Mouse (Mus musculus): Measurements from ENCODE around the gene Hyal3. TPM values are rescaled to one million over a fixed set of nuclear protein-coding genes. Genes with fewer than 3 reads are reported as not detected.
"Not testable (repeated sequence)": the region's sequence is repeated elsewhere in the genome, so short reads cannot be mapped to it uniquely, and the experiment has no call there.

The Hyal3 gene
- polyA plus RNA-seq, 1 experiment, result 1.1 TPM

DNA sequence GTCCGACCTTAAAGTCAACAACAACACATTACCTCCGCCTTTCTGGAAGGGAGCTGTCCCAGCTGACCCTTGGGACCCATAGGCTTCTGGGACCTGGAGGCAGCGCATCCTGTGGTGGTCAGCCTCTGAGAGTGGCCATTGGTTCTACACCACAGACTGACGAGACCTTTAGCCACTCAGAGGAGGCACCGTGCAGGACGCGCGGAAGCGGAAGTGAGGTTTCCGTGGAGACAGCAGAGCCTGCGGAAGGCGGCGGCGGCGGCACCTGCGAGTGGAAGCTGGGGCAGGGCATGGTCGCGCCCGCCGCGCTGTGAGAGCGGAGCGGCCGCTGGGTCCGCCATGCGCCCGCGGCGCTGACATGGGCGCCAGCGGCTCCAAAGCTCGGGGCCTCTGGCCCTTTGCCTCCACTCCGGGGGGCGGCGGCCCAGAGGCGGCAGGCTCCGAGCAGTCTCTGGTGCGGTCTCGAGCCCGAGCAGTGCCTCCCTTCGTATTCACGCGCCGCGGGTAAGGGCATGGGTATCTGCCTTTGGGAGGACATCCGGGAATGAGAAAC lies 17.5 kb upstream of the Hyal3 start, which contains the start of gene Tusc2:
Gene Tusc2, plus strand, starts transcription at position 227 of the 553 bp plus-strand sequence.
- under 1% methylated on average over 46 of the region's 46 CpGs for WGBS
- Histone ChIP-seq H3K27me3 (ENCODE audit: control insufficient read depth, insufficient read depth, low read length) (no peaks in the 10 kb centered on the region), H3K4me1 (ENCODE audit: control insufficient read depth, insufficient read depth, low read length) (peaks cover 10% of the 10 kb centered on the region; the same call in 1 of the 2 replicates), H3K27ac (ENCODE audit: insufficient read depth, low read length) (peak within 1 kb of the TSS; percentile 55; the same call in 1 of the 2 replicates), H3K4me3 (replicated peaks; ENCODE audit: insufficient read depth, low read depth, low read length) (peak within 1 kb of the TSS; percentile 82)
- peak; percentile 69; the same call in 1 of the 2 replicates for TF ChIP-seq POLR2A (IDR thresholded peaks at IDR 0.05; ENCODE audit: borderline replicate concordance, insufficient read depth, low read length)
- TF ChIP-seq CTCF (IDR thresholded peaks at IDR 0.05; ENCODE audit: borderline replicate concordance, insufficient read depth, low read depth, low read length), result no peak
- DNase-seq, result peak; percentile 94 to 98

DNA sequence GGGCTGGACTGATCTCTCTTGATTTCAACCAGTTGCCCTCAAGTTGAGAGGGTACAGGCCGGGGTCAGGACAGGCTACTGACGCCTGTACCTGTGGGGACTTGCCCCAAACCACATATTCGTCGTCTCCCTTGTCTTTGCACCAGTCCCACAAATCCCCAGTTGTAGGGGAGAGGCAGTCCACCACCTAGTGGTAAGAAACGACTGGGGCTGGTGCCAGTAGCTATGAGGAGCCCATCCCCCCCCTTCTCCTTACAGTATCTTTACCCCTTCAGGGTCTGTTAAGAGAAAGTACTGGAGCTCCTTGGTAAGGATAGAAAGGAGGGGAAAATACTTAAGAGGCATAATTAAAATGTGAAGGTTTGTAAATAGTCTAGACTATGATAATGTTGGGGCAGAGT lies 15.1 kb upstream of the Hyal3 start:
- WGBS, result 45% methylated on average over 5 of the region's 5 CpGs
- not testable (repeated sequence) for H3K4me3 ChIP-seq (replicated peaks; ENCODE audit: insufficient read depth, low read depth, low read length); H3K27ac ChIP-seq (ENCODE audit: insufficient read depth, low read length); DNase-seq; H3K27me3 ChIP-seq (ENCODE audit: control insufficient read depth, insufficient read depth, low read length)
- H3K4me1 ChIP-seq (ENCODE audit: control insufficient read depth, insufficient read depth, low read length), result peaks cover 16% of the 10 kb centered on the region

DNA sequence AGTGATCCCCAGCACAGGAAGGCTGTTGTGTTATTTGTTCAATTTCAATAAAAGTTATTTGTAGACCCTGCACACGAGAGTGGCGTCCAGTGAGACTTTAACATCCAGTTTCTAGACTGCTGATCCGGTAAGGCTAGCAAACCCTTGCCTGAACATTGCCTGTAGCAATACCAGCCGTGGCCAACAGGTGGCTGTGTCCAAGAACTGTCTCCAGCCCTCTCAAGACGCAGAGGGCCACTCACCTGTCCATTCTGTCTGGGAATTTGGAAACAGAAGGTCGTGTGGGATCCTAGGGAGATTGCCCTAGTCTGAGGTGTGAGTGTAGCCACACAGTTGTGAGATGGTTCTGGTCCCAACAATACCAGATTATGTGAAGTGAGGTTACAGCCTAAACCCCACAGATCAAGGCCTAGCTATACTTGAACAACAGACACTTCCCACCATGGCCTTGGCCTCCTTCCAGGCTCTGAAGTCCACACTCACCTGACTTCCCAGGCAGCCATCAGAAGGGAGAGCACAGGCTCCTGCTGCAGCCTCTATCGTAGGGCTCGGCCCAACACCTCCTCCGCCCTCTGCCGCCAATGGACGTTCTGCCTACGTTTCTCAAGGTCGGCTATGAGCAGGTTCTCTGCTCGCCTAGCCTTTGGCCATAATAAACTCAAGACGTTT lies 14.4 kb upstream of the Hyal3 start:
- no peak for TF ChIP-seq POLR2A (IDR thresholded peaks at IDR 0.05; ENCODE audit: borderline replicate concordance, insufficient read depth, low read length)
- TF ChIP-seq CTCF (IDR thresholded peaks at IDR 0.05; ENCODE audit: borderline replicate concordance, insufficient read depth, low read depth, low read length), result peak; percentile 86
- Histone ChIP-seq H3K27me3 (ENCODE audit: control insufficient read depth, insufficient read depth, low read length) (no peaks in the 10 kb centered on the region), H3K4me1 (ENCODE audit: control insufficient read depth, insufficient read depth, low read length) (peaks cover 16% of the 10 kb centered on the region), H3K4me3 (replicated peaks; ENCODE audit: insufficient read depth, low read depth, low read length) (no peak overlapping the region), H3K27ac (ENCODE audit: insufficient read depth, low read length) (no peak overlapping the region)
- WGBS, result 53% methylated on average over 15 of the region's 15 CpGs
- peak; percentile 74 to 84 for DNase-seq

DNA sequence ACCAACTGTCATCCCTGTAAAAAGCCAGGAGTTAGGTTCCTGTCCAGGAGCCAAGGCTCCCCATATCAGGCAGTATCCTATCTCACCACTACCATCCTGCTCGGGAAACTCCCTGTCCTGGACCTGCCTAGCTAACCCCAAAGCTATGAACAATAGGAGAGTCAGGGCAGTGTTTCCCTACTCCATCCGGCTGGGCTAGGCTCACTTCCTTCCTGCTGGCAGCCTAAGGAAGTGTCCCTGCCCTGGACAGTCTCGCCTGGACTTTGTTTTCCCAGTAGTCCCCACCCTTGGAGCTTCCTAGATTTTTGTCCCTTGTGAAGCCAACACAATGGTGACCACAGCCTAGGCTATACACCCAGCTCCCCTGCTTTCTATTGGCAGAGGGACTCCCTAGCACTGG lies 13.8 kb upstream of the Hyal3 start:
- peaks cover 16% of the 10 kb centered on the region for H3K4me1 ChIP-seq (ENCODE audit: control insufficient read depth, insufficient read depth, low read length)
- H3K27me3 ChIP-seq (ENCODE audit: control insufficient read depth, insufficient read depth, low read length), result no peaks in the 10 kb centered on the region
- H3K4me3 ChIP-seq (replicated peaks; ENCODE audit: insufficient read depth, low read depth, low read length), result no peak overlapping the region
- TF ChIP-seq CTCF (IDR thresholded peaks at IDR 0.05; ENCODE audit: borderline replicate concordance, insufficient read depth, low read depth, low read length), result no peak
- TF ChIP-seq POLR2A (IDR thresholded peaks at IDR 0.05; ENCODE audit: borderline replicate concordance, insufficient read depth, low read length), result no peak
- H3K27ac ChIP-seq (ENCODE audit: insufficient read depth, low read length), result no peak overlapping the region
- WGBS, result 79% methylated on average over 3 of the region's 3 CpGs
- no peak for DNase-seq

DNA sequence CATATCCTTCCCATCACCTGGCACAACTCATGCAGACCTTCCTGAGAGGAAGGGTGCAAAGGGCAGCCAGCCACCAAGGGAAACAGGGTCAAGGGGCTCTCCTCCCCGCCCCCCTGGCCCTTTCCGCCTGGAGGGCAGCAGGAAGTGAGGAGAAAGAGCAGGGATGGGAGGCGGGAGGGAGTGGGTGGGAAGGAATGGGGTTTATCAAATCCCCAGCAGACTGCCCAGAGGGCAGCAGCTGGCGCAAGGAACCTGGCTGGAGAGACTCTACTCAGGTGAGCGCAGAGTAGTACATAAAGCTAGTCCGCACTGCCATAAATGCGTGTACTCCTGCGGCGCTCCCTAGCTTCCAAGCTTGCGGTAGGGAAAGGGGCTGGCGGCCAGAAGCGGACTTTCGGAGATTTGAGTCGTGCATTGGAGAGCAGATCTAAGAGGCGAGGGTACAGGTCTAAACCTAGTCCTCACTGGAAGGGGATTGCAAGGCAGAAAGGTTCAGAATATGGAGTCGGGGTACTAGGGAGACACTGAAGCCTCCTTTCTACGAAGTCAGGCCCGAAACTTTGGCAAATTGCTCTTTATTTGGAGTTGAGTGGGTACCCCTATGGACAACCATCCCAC lies 12.8 kb upstream of the Hyal3 start, which contains the start of gene Hyal2:
Gene Hyal2, plus strand, starts transcription at position 244 of the 618 bp plus-strand sequence.
- TF ChIP-seq CTCF (IDR thresholded peaks at IDR 0.05; ENCODE audit: borderline replicate concordance, insufficient read depth, low read depth, low read length), result no peak
- TF ChIP-seq POLR2A (IDR thresholded peaks at IDR 0.05; ENCODE audit: borderline replicate concordance, insufficient read depth, low read length), result no peak
- H3K27me3 ChIP-seq (ENCODE audit: control insufficient read depth, insufficient read depth, low read length), result no peaks in the 10 kb centered on the region
- WGBS, result 50% methylated on average over 18 of the region's 18 CpGs
- peak within 1 kb of the TSS; percentile 24; the same call in 1 of the 2 replicates for H3K27ac ChIP-seq (ENCODE audit: insufficient read depth, low read length)
- peak within 1 kb of the TSS; percentile 63 for H3K4me3 ChIP-seq (replicated peaks; ENCODE audit: insufficient read depth, low read depth, low read length)
- H3K4me1 ChIP-seq (ENCODE audit: control insufficient read depth, insufficient read depth, low read length), result peaks cover 16% of the 10 kb centered on the region
- DNase-seq, result no peak

DNA sequence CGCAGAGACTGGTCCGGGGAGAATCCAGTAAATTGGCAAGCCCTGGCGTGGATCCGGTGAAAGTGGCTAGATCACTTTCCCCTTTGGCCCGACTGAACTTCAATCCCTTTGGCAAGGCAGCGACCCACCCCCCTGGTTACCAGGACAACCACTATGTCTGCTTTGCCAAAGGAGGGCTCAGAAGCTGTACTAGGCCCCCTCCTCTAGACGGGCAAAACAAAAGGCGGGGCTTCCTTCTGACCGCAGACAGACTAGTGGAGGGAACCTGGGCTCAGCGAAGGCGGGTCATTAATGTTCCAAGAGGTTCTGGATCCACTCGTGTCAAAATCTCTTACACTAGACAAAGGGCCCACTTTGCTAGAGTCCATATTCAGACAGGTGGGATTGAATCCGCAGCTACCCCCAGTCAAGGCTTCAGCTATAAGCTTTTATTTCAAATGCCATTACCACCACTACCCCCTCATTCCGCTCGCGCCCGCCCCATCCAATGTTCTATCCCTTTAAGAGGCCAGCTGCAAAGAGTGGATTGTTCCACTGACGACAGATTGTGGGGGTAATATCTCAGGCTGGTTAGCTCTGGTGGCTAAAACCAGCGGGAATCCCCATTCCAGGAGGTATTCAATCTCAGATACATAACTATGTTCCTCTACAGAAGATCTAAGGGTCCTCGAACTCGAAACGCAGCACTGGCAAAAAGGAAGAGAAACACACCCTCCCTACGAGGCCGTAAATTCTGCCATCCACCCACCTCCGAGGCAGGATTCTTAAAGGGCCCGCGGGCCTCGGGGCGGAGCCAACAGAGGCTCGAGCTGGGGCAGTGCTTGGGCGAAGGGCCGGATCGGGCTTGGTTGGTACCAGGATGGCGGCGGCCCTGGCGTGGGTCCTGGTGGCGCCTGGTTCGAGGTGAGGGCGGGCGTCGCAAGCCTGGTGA lies 12.0 kb upstream of the Hyal3 start:
- Histone ChIP-seq H3K4me3 (replicated peaks; ENCODE audit: insufficient read depth, low read depth, low read length) (peak overlapping the region; percentile 63), H3K27ac (ENCODE audit: insufficient read depth, low read length) (peak overlapping the region; percentile 24; the same call in 1 of the 2 replicates), H3K4me1 (ENCODE audit: control insufficient read depth, insufficient read depth, low read length) (peaks cover 16% of the 10 kb centered on the region), H3K27me3 (ENCODE audit: control insufficient read depth, insufficient read depth, low read length) (no peaks in the 10 kb centered on the region)
- peak; percentile 79 to 81 for DNase-seq
- 4% methylated on average over 41 of the region's 41 CpGs for WGBS
- TF ChIP-seq POLR2A (IDR thresholded peaks at IDR 0.05; ENCODE audit: borderline replicate concordance, insufficient read depth, low read length), result peak; percentile 34; the same call in 1 of the 2 replicates
- TF ChIP-seq CTCF (IDR thresholded peaks at IDR 0.05; ENCODE audit: borderline replicate concordance, insufficient read depth, low read depth, low read length), result no peak

DNA sequence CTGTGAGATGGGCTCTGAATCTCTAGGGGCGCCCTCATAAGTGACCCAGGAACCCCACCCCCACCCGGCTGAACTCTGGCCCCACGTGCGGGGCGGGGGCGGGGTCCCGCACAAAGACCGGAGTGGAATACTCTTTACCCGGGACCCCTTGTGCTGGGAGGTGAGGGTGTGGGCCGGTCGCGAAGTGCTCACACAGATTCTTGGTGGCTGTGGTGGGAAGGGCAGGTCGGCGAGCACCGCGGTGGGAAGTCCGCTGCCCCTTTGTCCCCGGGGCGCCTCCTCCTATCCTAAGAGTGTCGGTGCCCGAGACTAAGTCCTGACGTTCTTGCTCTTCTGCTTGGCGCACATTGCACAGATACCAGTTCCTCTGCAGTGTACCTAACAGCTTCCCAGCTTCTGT lies 11.3 kb upstream of the Hyal3 start:
- Histone ChIP-seq H3K4me3 (replicated peaks; ENCODE audit: insufficient read depth, low read depth, low read length) (peak overlapping the region; percentile 63), H3K27ac (ENCODE audit: insufficient read depth, low read length) (0 out of 2 replicates have a peak overlapping the region, but pooled peaks have one; percentile 12), H3K27me3 (ENCODE audit: control insufficient read depth, insufficient read depth, low read length) (no peaks in the 10 kb centered on the region), H3K4me1 (ENCODE audit: control insufficient read depth, insufficient read depth, low read length) (peaks cover 12% of the 10 kb centered on the region)
- TF ChIP-seq CTCF (IDR thresholded peaks at IDR 0.05; ENCODE audit: borderline replicate concordance, insufficient read depth, low read depth, low read length) (no peak), POLR2A (IDR thresholded peaks at IDR 0.05; ENCODE audit: borderline replicate concordance, insufficient read depth, low read length) (no peak)
- no peak for DNase-seq
- WGBS, result 2% methylated on average over 23 of the region's 23 CpGs
